Mouse (Mus musculus) hindbrain, embryonic 15.5 days (tissue): ENCODE data around the gene Prickle1. TPM values are rescaled to one million over a fixed set of nuclear protein-coding genes. Genes with fewer than 3 reads are reported as not detected.

ENCODE experiments used
- ATAC-seq: fragments of 200-750 bp; cut with Nextera tagmentation; 2 replicates; pipeline ENCODE4 v1.8.0; 2017; ENCODE audit warnings: low read depth, moderate number of reproducible peaks, moderate TSS enrichment; ENCODE audit not compliant: low FRiP score
- H3K27ac ChIP-seq: fragments of 300-500 bp; sonication (generic); replicated peaks from 2 replicates; pipeline ENCODE4 v1.5.1; 2015; ENCODE audit warnings: mild to moderate bottlenecking, inconsistent platforms
- H3K27me3 ChIP-seq: fragments of 300-500 bp; sonication (generic); 2 replicates; pipeline ENCODE4 v1.6.1; 2015; ENCODE audit warnings: control low read depth, inconsistent platforms
- H3K36me3 ChIP-seq: fragments of 300-500 bp; sonication (generic); 2 replicates; pipeline ENCODE4 v1.6.1; 2015; ENCODE audit warnings: control low read depth, inconsistent platforms
- H3K4me1 ChIP-seq: fragments of 300-500 bp; sonication (generic); replicated peaks from 2 replicates; pipeline ENCODE4 v1.6.1; 2015; ENCODE audit warnings: control low read depth, inconsistent platforms
- H3K4me2 ChIP-seq: fragments of 300-500 bp; sonication (generic); 2 replicates; pipeline ENCODE4 v1.6.1; 2015; ENCODE audit warnings: moderate library complexity, mild to moderate bottlenecking, inconsistent platforms
- H3K4me3 ChIP-seq: fragments of 300-500 bp; sonication (generic); 2 replicates; pipeline ENCODE4 v1.5.1; 2015; ENCODE audit warnings: mild to moderate bottlenecking, inconsistent platforms
- H3K9ac ChIP-seq: fragments of 300-500 bp; sonication (generic); 2 replicates; pipeline ENCODE4 v1.6.1; 2015; ENCODE audit warnings: inconsistent platforms
- H3K9me3 ChIP-seq: fragments of 300-500 bp; sonication (generic); 2 replicates; pipeline ENCODE4 v1.6.1; 2016; ENCODE audit warnings: control low read depth, inconsistent platforms
- WGBS: fragments of 180-500 bp; shearing (Covaris S2); methylation state at CpG from one replicate; pipeline ENCODE4 v1.1.7; 2015; 5-methylcytosine and 5-hydroxymethylcytosine counted together
- polyA plus RNA-seq: library from polyadenylated mRNA; unstranded; fragments of >200 nt; fragmentation: Nextera tagmentation; extraction: Ambion mirVana; gene quantifications from 2 replicates; pipeline ENCODE4 v1.2.1, GENCODE M21; 2015

Prickle1 gene
- polyA plus RNA-seq, 1 experiment from 2014 or later, result 21.1 TPM

DNA sequence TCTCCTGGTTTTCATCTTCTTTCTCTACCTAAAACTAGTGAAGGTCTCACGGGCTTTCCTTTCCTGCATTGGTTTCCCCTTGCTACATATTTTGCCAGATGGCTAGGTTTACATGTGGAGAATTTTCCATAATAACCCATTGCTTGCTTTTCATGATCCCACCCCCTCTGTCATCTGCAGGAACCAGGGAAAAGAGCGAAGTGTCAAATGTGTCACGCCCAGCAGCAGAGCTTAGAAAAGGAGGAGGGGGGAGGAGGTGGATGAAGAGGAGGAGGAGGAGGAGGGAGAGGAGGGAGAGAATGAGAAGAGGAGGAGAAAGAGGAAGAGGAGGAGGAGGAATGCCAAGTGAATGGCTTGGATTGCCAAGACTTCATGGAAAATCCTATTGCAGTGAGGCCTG lies 17.9 kb upstream of the Prickle1 start:
- H3K4me2 ChIP-seq, result no peak overlapping the region
- H3K9me3 ChIP-seq, result no peaks in the 10 kb centered on the region
- WGBS, result 69% methylated on average over 3 of the region's 3 CpGs
- no peak overlapping the region for H3K9ac ChIP-seq
- H3K27me3 ChIP-seq, result no peaks in the 10 kb centered on the region
- no peaks in the 10 kb centered on the region for H3K4me1 ChIP-seq
- no peak overlapping the region for H3K27ac ChIP-seq
- no peaks in the 10 kb centered on the region for H3K36me3 ChIP-seq
- ATAC-seq, result no peak
- no peak overlapping the region for H3K4me3 ChIP-seq

DNA sequence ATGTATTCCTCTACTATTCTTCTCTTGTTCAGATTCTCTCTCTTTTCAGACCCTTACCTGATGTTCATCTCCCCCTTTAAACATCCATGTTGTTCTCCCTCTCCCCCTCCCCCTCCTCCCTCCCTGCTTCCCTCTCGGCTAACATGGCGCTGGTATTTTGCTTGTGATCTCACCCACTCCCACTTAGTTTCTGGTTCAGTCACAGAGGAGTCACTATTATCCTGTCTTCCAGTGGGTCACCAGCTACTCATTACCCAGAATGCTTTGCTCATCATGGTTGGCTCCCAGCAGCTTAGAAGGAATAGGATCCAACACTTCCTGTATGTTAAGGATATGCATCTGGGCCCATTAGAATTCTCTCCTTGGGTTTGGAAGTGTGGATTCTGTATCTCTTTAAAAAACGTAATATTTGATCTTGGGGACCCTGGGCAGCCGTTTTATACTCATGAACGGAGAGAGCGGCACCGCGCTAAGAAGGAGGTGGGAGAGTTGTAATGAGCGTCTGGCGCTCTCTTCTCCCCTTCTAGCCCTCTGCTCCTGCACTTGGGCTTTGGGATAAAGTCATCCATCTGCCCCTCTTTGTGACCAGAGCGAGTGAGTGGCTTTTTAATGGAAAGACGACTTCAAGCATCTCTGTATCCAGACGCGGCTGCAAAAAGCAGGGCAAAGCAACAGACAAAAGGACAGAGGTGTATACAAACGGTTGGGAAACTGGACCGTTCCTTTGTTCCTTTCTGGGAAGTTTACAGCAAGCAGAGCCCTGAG lies 16.0 kb upstream of the Prickle1 start:
- Histone ChIP-seq H3K27me3 (no peaks in the 10 kb centered on the region), H3K4me1 (no peaks in the 10 kb centered on the region)
- WGBS, result 88% methylated on average over 16 of the region's 16 CpGs

DNA sequence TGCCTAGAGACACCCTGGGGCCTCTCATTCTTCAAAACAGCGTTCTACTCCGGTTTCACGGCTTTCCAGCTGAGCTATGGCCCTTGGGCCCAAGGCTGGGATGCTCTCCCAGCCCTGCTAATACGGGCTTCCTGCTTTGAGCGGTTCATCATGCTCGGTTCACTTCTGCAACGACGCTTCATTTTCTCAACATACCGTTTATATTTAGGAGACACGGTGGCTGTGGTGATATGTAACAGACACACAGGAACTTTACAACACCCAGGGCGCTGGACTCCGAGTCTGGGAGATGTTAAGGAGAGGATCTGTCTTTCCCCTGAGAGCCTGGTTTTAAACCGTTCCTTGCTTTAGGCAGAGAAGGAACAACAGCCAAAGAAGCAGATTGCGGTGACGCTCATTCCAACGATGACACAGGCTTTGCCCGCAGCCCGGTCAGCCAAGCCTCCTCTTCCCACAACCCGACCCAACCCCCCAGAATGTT lies 15.1 kb upstream of the Prickle1 start:
- whole genome bisulfite sequencing, result 73% methylated on average over 19 of the region's 19 CpGs
- H3K9me3 ChIP-seq, result no peaks in the 10 kb centered on the region
- H3K36me3 ChIP-seq, result no peaks in the 10 kb centered on the region
- no peaks in the 10 kb centered on the region for H3K4me1 ChIP-seq
- ATAC-seq, result no peak
- no peaks in the 10 kb centered on the region for H3K27me3 ChIP-seq
- H3K4me2 ChIP-seq, result no peak overlapping the region
- H3K27ac ChIP-seq, result no peak overlapping the region
- H3K4me3 ChIP-seq, result no peak overlapping the region
- no peak overlapping the region for H3K9ac ChIP-seq

More for the DNA sequence above, 16.0 kb upstream of the Prickle1 start:
- no peak overlapping the region for H3K4me3 ChIP-seq
- no peak overlapping the region for H3K4me2 ChIP-seq
- H3K27ac ChIP-seq, result no peak overlapping the region
- no peak overlapping the region for H3K9ac ChIP-seq
- H3K9me3 ChIP-seq, result no peaks in the 10 kb centered on the region
- ATAC-seq, result no peak
- no peaks in the 10 kb centered on the region for H3K36me3 ChIP-seq

DNA sequence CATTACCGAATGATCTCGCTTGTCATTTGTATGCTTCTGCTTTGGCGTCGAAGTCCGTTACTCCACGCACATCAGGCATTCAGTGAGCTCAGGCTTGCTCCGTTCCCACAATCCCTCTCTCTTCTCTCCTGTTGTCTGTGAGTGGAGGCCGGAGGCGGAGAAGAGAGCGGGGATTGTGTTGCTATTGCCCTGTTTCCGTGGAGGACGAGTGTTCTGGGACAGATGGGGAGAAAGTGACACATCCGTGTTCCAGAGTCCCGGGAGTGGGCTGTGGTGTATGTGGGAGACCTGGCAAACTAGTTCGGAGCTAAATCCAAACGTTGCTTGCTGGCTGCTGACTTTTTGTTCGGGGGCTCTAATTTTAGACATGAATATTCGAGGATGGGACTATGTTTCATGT lies 14.6 kb upstream of the Prickle1 start:
- H3K4me2 ChIP-seq, result no peak overlapping the region
- H3K36me3 ChIP-seq, result no peaks in the 10 kb centered on the region
- ATAC-seq, result no peak
- H3K27ac ChIP-seq, result no peak overlapping the region
- no peak overlapping the region for H3K4me3 ChIP-seq
- H3K9ac ChIP-seq, result no peak overlapping the region
- H3K9me3 ChIP-seq, result no peaks in the 10 kb centered on the region
- H3K4me1 ChIP-seq, result no peaks in the 10 kb centered on the region
- H3K27me3 ChIP-seq, result no peaks in the 10 kb centered on the region
- WGBS, result 89% methylated on average over 18 of the region's 18 CpGs

DNA sequence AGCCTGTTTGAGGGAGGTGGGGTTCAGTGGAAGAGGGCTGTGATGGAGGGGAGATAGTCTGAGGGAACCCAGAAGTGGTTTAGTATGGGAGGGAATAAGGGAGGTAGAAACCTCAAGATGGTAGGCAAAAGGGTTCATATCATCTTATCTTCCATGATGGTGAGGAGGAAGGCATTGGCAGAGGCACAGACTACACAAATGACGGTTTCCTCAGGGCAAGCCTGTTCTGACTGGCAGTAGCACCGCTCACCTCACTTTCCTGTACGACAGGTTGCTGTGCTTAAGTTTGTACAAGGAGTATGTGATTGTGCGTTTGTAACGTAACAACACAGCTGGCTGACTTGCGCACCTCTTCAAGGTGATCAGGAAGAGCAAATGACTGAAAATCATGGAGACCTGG lies 7.2 kb upstream of the Prickle1 start:
- Histone ChIP-seq H3K36me3 (no peaks in the 10 kb centered on the region), H3K4me3 (no peak overlapping the region), H3K4me1 (no peaks in the 10 kb centered on the region), H3K9me3 (no peaks in the 10 kb centered on the region), H3K4me2 (no peak overlapping the region), H3K9ac (no peak overlapping the region), H3K27me3 (no peaks in the 10 kb centered on the region), H3K27ac (no peak overlapping the region)
- 94% methylated on average over 6 of the region's 6 CpGs for WGBS
- ATAC-seq, result no peak

DNA sequence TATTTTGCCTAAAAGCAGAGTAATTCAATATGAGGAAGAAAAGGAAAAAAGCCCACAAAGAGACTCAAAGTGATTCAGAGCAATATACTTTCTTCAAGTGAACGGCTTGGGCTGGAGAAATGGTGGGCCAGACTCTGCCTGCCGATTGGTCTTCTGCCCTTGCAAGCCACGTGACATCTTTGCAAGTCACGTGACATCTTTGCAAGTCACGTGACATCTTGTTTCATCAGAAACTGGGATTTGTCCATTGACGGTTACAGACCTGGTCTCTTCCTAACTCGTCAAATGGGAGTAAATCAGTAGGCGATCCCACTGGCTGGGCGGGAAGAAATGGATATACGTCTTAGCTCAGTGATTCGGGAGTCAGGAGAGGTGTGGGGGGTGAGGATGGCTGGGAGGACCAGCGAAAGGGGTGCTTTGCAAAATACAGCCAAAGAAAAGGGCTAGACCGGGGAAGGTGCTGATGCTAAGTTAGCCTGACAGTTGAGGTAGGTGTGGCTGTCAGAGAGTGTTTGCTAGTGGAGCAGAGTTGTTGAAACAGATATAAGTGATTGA lies 5.8 kb upstream of the Prickle1 start:
- Histone ChIP-seq H3K4me2 (no peak overlapping the region), H3K4me3 (no peak overlapping the region), H3K9ac (no peak overlapping the region), H3K27ac (no peak overlapping the region), H3K9me3 (no peaks in the 10 kb centered on the region), H3K4me1 (peaks cover 3% of the 10 kb centered on the region; the same call in 1 of the 2 replicates), H3K27me3 (no peaks in the 10 kb centered on the region), H3K36me3 (no peaks in the 10 kb centered on the region)
- ATAC-seq, result no peak
- 94% methylated on average over 13 of the region's 13 CpGs for WGBS

DNA sequence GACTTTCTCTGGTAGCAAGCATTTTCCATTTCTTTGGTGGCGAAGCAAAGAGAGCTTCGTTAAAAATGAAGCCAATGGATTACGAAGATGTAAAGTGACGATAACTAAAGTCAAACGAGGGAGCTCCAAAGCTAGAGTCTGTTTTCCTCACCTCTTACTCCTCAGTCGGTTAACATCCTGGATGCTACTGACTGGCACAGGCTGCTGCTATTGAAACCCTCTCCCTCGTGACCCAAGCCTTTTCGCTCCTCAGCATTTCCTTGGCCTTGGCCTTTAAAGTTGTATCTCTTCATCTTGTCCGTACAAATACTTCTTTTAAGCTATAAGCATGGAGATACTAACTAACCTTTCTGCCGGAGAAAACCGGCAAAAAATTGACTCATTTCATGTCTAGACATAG lies 1.3 kb upstream of the Prickle1 start:
- peaks cover 34% of the 10 kb centered on the region for H3K4me1 ChIP-seq
- H3K9ac ChIP-seq, result no peak overlapping the region
- H3K4me2 ChIP-seq, result peak overlapping the region; percentile 89; the same call in 1 of the 2 replicates
- no peaks in the 10 kb centered on the region for H3K27me3 ChIP-seq
- H3K9me3 ChIP-seq, result no peaks in the 10 kb centered on the region
- H3K27ac ChIP-seq, result no peak overlapping the region
- no peak overlapping the region for H3K4me3 ChIP-seq
- no peak for ATAC-seq
- WGBS, result 64% methylated on average over 11 of the region's 11 CpGs
- H3K36me3 ChIP-seq, result no peaks in the 10 kb centered on the region

DNA sequence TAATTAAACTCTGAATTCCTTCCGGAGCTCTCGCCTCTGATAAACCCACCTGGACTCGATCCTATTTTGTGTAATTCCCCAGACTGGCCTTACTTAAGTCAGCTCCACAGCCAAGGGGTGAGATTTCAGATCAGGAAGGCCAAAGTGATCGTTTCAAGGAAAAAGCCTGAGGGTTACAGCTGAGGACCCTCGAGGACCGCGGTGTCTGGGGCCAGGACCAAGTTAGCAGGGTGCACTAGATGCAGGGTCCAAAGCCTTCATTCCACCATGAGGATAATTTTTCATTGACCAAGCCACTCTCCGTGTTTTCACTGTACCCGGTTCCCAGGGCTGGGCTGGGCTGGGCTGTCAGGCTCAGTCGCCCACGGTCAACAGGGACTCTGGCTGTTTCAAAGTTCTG lies 594 bp upstream of the Prickle1 start:
- no peaks in the 10 kb centered on the region for H3K9me3 ChIP-seq
- H3K36me3 ChIP-seq, result no peaks in the 10 kb centered on the region
- H3K4me1 ChIP-seq, result peaks cover 41% of the 10 kb centered on the region
- peak; percentile 32 for ATAC-seq
- H3K27ac ChIP-seq, result peak overlapping the region; percentile 91; the same call in 1 of the 2 replicates
- H3K4me3 ChIP-seq, result peak overlapping the region; percentile 76
- H3K27me3 ChIP-seq, result no peaks in the 10 kb centered on the region
- H3K9ac ChIP-seq, result peak overlapping the region; percentile 80
- peak overlapping the region; percentile 89 for H3K4me2 ChIP-seq
- 1% methylated on average over 11 of the region's 11 CpGs for WGBS

DNA sequence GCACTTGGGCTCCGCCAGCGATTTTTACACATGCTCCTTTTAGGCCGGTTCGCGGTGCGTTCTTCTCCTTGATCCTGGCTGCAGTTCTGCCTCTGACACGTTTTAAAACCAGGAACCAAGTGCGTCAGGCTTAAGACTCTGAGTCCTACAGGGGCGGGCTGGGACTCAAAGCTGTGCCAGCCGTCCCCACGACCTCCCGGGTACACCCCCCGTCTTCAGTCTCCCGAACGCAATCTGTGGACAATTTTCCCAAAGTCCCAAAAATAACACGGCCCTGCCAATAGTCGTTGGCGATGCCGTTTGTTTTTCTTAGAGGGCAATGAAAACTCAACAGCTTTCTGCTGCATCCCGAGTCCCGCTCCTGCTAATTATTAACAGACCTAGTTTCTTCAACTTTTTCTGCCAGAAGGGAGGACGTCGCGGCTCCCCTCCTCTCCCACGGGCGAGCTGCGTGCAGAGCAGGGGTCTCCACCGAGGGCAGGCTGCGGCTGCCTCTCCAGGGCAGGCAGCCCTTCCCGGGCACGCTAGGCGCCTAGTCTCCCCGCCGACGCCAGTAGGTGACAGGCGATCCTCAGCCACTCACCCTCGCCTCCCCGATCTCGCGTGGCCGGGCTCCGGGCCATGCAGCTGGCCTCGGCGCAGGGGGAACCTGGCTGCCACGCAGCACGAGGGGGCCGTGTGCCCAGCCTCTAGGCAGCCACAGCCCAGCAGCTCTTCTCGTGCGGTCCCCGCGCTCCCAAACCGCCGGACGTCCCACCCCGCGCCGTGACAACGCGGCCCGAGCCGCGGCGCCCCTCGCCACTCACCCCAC lies 598 bp downstream of the Prickle1 start:
- no peaks in the 10 kb centered on the region for H3K27me3 ChIP-seq
- H3K36me3 ChIP-seq, result no peaks in the 10 kb centered on the region
- H3K4me3 ChIP-seq, result peak overlapping the region; percentile 76
- H3K9me3 ChIP-seq, result no peaks in the 10 kb centered on the region
- peak overlapping the region; percentile 89 for H3K4me2 ChIP-seq
- WGBS, result under 1% methylated on average over 55 of the region's 64 CpGs
- H3K27ac ChIP-seq, result peak overlapping the region; percentile 91
- ATAC-seq, result peak; percentile 82; the same call in 1 of the 2 replicates
- peak overlapping the region; percentile 80 for H3K9ac ChIP-seq
- H3K4me1 ChIP-seq, result peaks cover 45% of the 10 kb centered on the region

DNA sequence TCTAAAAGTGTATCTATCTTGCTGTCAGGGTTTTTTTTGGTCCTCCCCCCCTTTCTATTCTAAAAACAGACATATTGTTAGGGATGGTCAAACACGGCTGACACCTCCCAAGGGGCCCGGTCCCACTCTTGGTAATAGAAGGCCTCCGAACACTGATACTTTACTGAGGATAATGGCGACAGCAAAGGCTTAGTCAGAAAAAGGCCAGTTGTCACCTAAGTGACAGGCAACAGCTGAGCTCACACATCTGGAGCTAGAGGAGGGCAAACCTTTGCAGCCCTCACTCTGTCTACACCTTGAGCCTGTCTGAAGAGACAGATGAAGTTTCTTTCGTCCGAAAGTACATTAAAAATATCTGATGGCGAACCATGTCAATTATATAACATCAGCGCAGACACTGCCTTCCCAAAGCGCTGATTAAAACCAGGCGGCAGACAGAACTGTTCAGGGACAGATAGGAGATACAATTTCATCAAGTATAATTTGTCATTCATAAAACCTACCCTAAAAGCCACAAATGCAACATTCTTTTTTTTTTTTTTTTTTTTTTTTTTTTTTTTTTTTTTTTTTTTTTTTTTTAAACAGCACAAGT lies 1.3 kb downstream of the Prickle1 start:
- H3K4me3 ChIP-seq, result peak overlapping the region; percentile 76
- H3K9ac ChIP-seq, result peak overlapping the region; percentile 80
- 18% methylated on average over 10 of the region's 10 CpGs for WGBS
- ATAC-seq, result no peak
- H3K27me3 ChIP-seq, result no peaks in the 10 kb centered on the region
- H3K4me2 ChIP-seq, result peak overlapping the region; percentile 89
- H3K36me3 ChIP-seq, result no peaks in the 10 kb centered on the region
- no peaks in the 10 kb centered on the region for H3K9me3 ChIP-seq
- H3K4me1 ChIP-seq, result peaks cover 45% of the 10 kb centered on the region
- peak overlapping the region; percentile 33 for H3K27ac ChIP-seq

DNA sequence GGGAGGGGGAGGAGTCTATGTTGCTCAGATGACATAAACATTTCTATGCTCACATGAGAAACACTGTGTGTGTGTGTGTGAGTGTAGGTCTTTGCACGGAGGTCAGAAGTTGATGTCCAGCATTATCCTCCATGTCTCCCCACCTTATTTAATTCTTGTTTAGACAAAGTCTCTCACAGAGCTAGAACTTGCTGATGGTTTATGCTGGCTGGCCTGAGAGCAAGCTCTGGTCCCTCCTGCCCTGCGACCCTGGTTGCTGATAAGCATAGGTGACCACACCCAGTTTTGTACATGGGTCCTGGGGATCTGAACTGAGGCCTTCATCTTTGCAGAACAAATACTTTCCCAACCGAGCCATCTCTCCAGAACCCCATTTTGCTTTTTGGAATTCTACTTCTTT lies 3.1 kb downstream of the Prickle1 start:
- Histone ChIP-seq H3K4me1 (peaks cover 45% of the 10 kb centered on the region), H3K27me3 (no peaks in the 10 kb centered on the region), H3K9me3 (no peaks in the 10 kb centered on the region), H3K27ac (no peak overlapping the region), H3K4me3 (no peak overlapping the region), H3K9ac (no peak overlapping the region), H3K36me3 (no peaks in the 10 kb centered on the region), H3K4me2 (peak overlapping the region; percentile 89; the same call in 1 of the 2 replicates)
- 84% methylated on average over 3 of the region's 3 CpGs for WGBS
- no peak for ATAC-seq
